Mouse (Mus musculus) heart, embryonic 14.5 days (tissue): ENCODE data around the gene Pfpl. TPM values are rescaled to one million over a fixed set of nuclear protein-coding genes. Genes with fewer than 3 reads are reported as not detected.

Source experiments
- ATAC-seq: fragments of 200-750 bp; cut with Nextera tagmentation; 2 replicates; pipeline ENCODE4 v1.8.0; 2017; ENCODE audit warnings: low read depth, moderate TSS enrichment; ENCODE audit not compliant: insufficient number of reproducible peaks, insufficient read depth, low FRiP score
- H3K27ac ChIP-seq, 2 experiments: fragments of 200-500 bp in 1 of 2; fragments of 300-500 bp in 1 of 2; sonication (generic) in 1 of 2; replicated peaks in 1 of 2; 2 replicates each; pipeline ENCODE4 v1.5.1; 2012 to 2014; ENCODE audit warnings: low read depth in 2 of 2, low read length in 2 of 2, control low read depth in 1 of 2, mild to moderate bottlenecking in 1 of 2, mixed read lengths in 1 of 2; ENCODE audit not compliant: control insufficient read depth in 1 of 2, insufficient read depth in 1 of 2
- H3K27me3 ChIP-seq: fragments of 300-500 bp; sonication (generic); 2 replicates; pipeline ENCODE4 v1.6.1; 2014; ENCODE audit warnings: mild to moderate bottlenecking, low read length, control low read depth; ENCODE audit not compliant: control insufficient read depth, insufficient read depth
- H3K36me3 ChIP-seq: fragments of 300-500 bp; sonication (generic); 2 replicates; pipeline ENCODE4 v1.6.1; 2014; ENCODE audit warnings: mild to moderate bottlenecking, control low read depth, low read length, mixed read lengths; ENCODE audit not compliant: control insufficient read depth, insufficient read depth
- H3K4me1 ChIP-seq, 2 experiments: fragments of 200-500 bp in 1 of 2; fragments of 300-500 bp in 1 of 2; sonication (generic) in 1 of 2; 2 replicates each; pipeline ENCODE4 v1.6.1; 2012 to 2014; ENCODE audit warnings: low read length in 2 of 2, control low read depth in 1 of 2, mixed read lengths in 1 of 2; ENCODE audit not compliant: control insufficient read depth in 2 of 2, insufficient read depth in 2 of 2
- H3K4me2 ChIP-seq: fragments of 300-500 bp; sonication (generic); 2 replicates; pipeline ENCODE4 v1.6.1; 2014; ENCODE audit warnings: mild to moderate bottlenecking, low read length
- H3K4me3 ChIP-seq, 2 experiments: fragments of 200-500 bp in 1 of 2; fragments of 300-500 bp in 1 of 2; sonication (generic) in 1 of 2; 2 replicates each; pipeline ENCODE4 v1.5.1; 2012 to 2014; ENCODE audit warnings: low read length in 2 of 2, mild to moderate bottlenecking in 2 of 2, control low read depth in 1 of 2, low read depth in 1 of 2, moderate library complexity in 1 of 2; ENCODE audit not compliant: control insufficient read depth in 1 of 2, insufficient read depth in 1 of 2
- H3K9ac ChIP-seq: fragments of 300-500 bp; sonication (generic); 2 replicates; pipeline ENCODE4 v1.6.1; 2014; ENCODE audit warnings: mild to moderate bottlenecking, low read length
- H3K9me3 ChIP-seq: fragments of 300-500 bp; sonication (generic); 2 replicates; pipeline ENCODE4 v1.6.1; 2016; ENCODE audit warnings: low read length, control low read depth; ENCODE audit not compliant: control insufficient read depth
- WGBS: fragments of 180-500 bp; shearing (Covaris S2); extraction: QIAGEN DNeasy Blood & Tissue Kit; methylation state at CpG from one replicate; pipeline ENCODE4 v1.1.7; 2014; 5-methylcytosine and 5-hydroxymethylcytosine counted together
- polyA plus RNA-seq: library from polyadenylated mRNA; unstranded; fragments of >200 nt; fragmentation: Nextera tagmentation; extraction: Ambion mirVana; gene quantifications from 2 replicates; pipeline ENCODE4 v1.2.1, GENCODE M21; 2014

The Pfpl gene
- polyA plus RNA-seq, 1 experiment from 2014 or later = not detected

GRCm38 (mm10) chr19:12433033-12433432 is 5.3 kb downstream of the Pfpl start:
- Histone ChIP-seq H3K9me3 (no peaks in the 10 kb centered on the region), H3K27me3 (no peaks in the 10 kb centered on the region), H3K27ac (no peak overlapping the region), H3K36me3 (no peaks in the 10 kb centered on the region), H3K4me3 (no peak overlapping the region), H3K9ac (no peak overlapping the region), H3K4me1 (no peaks in the 10 kb centered on the region), H3K4me2 (no peak overlapping the region)
- no peak for ATAC-seq
- WGBS = 9% methylated on average over 2 of the region's 2 CpGs

- H3K27me3 ChIP-seq = no peaks in the 10 kb centered on the region
- no peaks in the 10 kb centered on the region for H3K4me1 ChIP-seq
- 78% methylated on average over 4 of the region's 4 CpGs for WGBS
- H3K9ac ChIP-seq = no peak overlapping the region
- no peak overlapping the region for H3K4me3 ChIP-seq
- no peak for ATAC-seq
- H3K4me2 ChIP-seq = no peak overlapping the region
- no peaks in the 10 kb centered on the region for H3K36me3 ChIP-seq
- no peaks in the 10 kb centered on the region for H3K9me3 ChIP-seq
- no peak overlapping the region for H3K27ac ChIP-seq
These were observed 7.3 kb downstream of the Pfpl start for GRCm38 (mm10) chr19:12435011-12435416.

- ATAC-seq = no peak
- H3K4me3 ChIP-seq = no peak overlapping the region
- no peaks in the 10 kb centered on the region for H3K9me3 ChIP-seq
- no peaks in the 10 kb centered on the region for H3K36me3 ChIP-seq
- H3K4me2 ChIP-seq = no peak overlapping the region
- no peaks in the 10 kb centered on the region for H3K4me1 ChIP-seq
- no peaks in the 10 kb centered on the region for H3K27me3 ChIP-seq
- 64% methylated on average over 4 of the region's 4 CpGs for WGBS
- H3K27ac ChIP-seq = no peak overlapping the region
- no peak overlapping the region for H3K9ac ChIP-seq
These were observed 8.2 kb downstream of the Pfpl start for GRCm38 (mm10) chr19:12435750-12436524.

GRCm38 (mm10) chr19:12439581-12439980 is 11.9 kb downstream of the Pfpl start:
- no peaks in the 10 kb centered on the region for H3K27me3 ChIP-seq
- no peak for ATAC-seq
- H3K4me1 ChIP-seq = 0 out of 4 replicates have a peak, but pooled peaks cover 0 to 5% of the 10 kb centered on the region in 2 experiments
- no peak overlapping the region for H3K9ac ChIP-seq
- no peak overlapping the region for H3K4me2 ChIP-seq
- H3K4me3 ChIP-seq = no peak overlapping the region
- H3K9me3 ChIP-seq = no peaks in the 10 kb centered on the region
- no peak overlapping the region for H3K27ac ChIP-seq
- no peaks in the 10 kb centered on the region for H3K36me3 ChIP-seq
- WGBS = 42% methylated on average over 1 of the region's 1 CpGs

GRCm38 (mm10) chr19:12440103-12440725 is 12.5 kb downstream of the Pfpl start:
- 68% methylated on average over 5 of the region's 5 CpGs for WGBS
- Histone ChIP-seq H3K9ac (no peak overlapping the region), H3K27ac (no peak overlapping the region), H3K4me3 (no peak overlapping the region), H3K36me3 (no peaks in the 10 kb centered on the region), H3K4me1 (0 out of 4 replicates have a peak, but pooled peaks cover 0 to 5% of the 10 kb centered on the region in 2 experiments), H3K9me3 (no peaks in the 10 kb centered on the region), H3K4me2 (no peak overlapping the region), H3K27me3 (no peaks in the 10 kb centered on the region)
- ATAC-seq = no peak

GRCm38 (mm10) chr19:12442560-12442959 is 14.9 kb downstream of the Pfpl start:
- Histone ChIP-seq H3K36me3 (no peaks in the 10 kb centered on the region), H3K9me3 (no peaks in the 10 kb centered on the region), H3K27me3 (no peaks in the 10 kb centered on the region), H3K4me1 (0 out of 4 replicates have a peak, but pooled peaks cover 0 to 5% of the 10 kb centered on the region in 2 experiments), H3K4me3 (no peak overlapping the region), H3K9ac (no peak overlapping the region), H3K4me2 (peak overlapping the region; percentile 29; the same call in 1 of the 2 replicates), H3K27ac (no peak overlapping the region)
- no peak for ATAC-seq
- WGBS = 65% methylated on average over 4 of the region's 4 CpGs

GRCm38 (mm10) chr19:12445014-12445413 is 17.3 kb downstream of the Pfpl start:
- Histone ChIP-seq H3K4me3 (no peak overlapping the region), H3K27ac (no peak overlapping the region), H3K9ac (no peak overlapping the region), H3K36me3 (no peaks in the 10 kb centered on the region), H3K4me2 (no peak overlapping the region), H3K4me1 (0 out of 4 replicates have a peak, but pooled peaks cover 0 to 5% of the 10 kb centered on the region in 2 experiments), H3K9me3 (no peaks in the 10 kb centered on the region), H3K27me3 (no peaks in the 10 kb centered on the region)
- 79% methylated on average over 3 of the region's 3 CpGs for whole genome bisulfite sequencing
- no peak for ATAC-seq
